ENCODE assay signal across 9 mouse cellular contexts in genomic region chr11:30158028-30158700, GRCm38 (mm10).
A peak's percentile ranks its signal among the peaks of the same experiment; 100 is the strongest.
DNase-seq lines count a peak whose midpoint lies in the region; ATAC-seq lines count a peak whose summit lies in the region.
"Had no signal": no experiment of that assay in that cellular context is flagged by ENCODE, and none has a peak within 500 bp of the region (broad histone marks: within the 10 kb centered on the region; RNA-seq: fewer than 3 reads in every experiment).

No protein-coding gene starts in this region.

- no peaks in the 10 kb centered on the region for H3K9me3 ChIP-seq in midbrain, embryonic 16.5 days (replicated peaks; ENCODE audit: control insufficient read depth, low read length, poor library complexity, severe bottlenecking)
- no peaks in the 10 kb centered on the region for H3K9me3 ChIP-seq in midbrain, embryonic 15.5 days
- H3K9me3 ChIP-seq in heart, embryonic 14.5 days (ENCODE audit: control insufficient read depth, low read length): no peaks in the 10 kb centered on the region
- H3K9me3 ChIP-seq: lung, embryonic 15.5 days had no signal

- no peak overlapping the region for H3K9ac ChIP-seq in midbrain, embryonic 16.5 days (ENCODE audit: low read depth, low read length)
- no peak overlapping the region for H3K9ac ChIP-seq in midbrain, embryonic 15.5 days
- H3K9ac ChIP-seq in heart, embryonic 14.5 days (ENCODE audit: low read length): peak overlapping the region; percentile 35; the same call in 1 of the 2 replicates
- H3K9ac ChIP-seq: lung, embryonic 15.5 days had no signal

- peaks cover 10% of the 10 kb centered on the region for H3K4me1 ChIP-seq in midbrain, embryonic 16.5 days (ENCODE audit: control insufficient read depth, insufficient read depth, low read length)
- H3K4me1 ChIP-seq in midbrain, embryonic 15.5 days: peaks cover 14% of the 10 kb centered on the region
- H3K4me1 ChIP-seq in heart, embryonic 14.5 days (ENCODE audit: control insufficient read depth in 2 of 2, insufficient read depth in 2 of 2, low read length in 2 of 2): peaks cover 44 to 92% of the 10 kb centered on the region in 2 experiments

- no peak overlapping the region for H3K4me2 ChIP-seq in midbrain, embryonic 16.5 days (ENCODE audit: low read length)
- H3K4me2 ChIP-seq in midbrain, embryonic 15.5 days: no peak overlapping the region
- peak overlapping the region; percentile 28 for H3K4me2 ChIP-seq in heart, embryonic 14.5 days (ENCODE audit: low read length)
- H3K4me2 ChIP-seq: lung, embryonic 15.5 days had no signal

- peaks cover 8% of the 10 kb centered on the region; the same call in 1 of the 2 replicates for H3K36me3 ChIP-seq in midbrain, embryonic 16.5 days (ENCODE audit: control insufficient read depth, insufficient read depth, low read length)
- H3K36me3 ChIP-seq in midbrain, embryonic 15.5 days (replicated peaks): peaks cover 5% of the 10 kb centered on the region
- peaks cover 56% of the 10 kb centered on the region for H3K36me3 ChIP-seq in heart, embryonic 14.5 days (ENCODE audit: control insufficient read depth, insufficient read depth, low read length)

- peak; percentile 74 for DNase-seq in cerebellum, adult 8-10 months
- peak; percentile 53 for DNase-seq in retina, embryonic 14.5 days (ENCODE audit: low spot score)
- DNase-seq in thymus, postnatal 4 days: no peak
- no peak for DNase-seq in frontal cortex, postnatal 36 days (ENCODE audit: low spot score in 2 of 2)
- DNase-seq: kidney, adult 18-20 months had no signal

- WGBS in midbrain, embryonic 16.5 days: 49% methylated on average over 8 of the region's 8 CpGs
- WGBS in midbrain, embryonic 15.5 days: 42% methylated on average over 8 of the region's 8 CpGs
- 13% methylated on average over 8 of the region's 8 CpGs for WGBS in heart, embryonic 14.5 days

- ATAC-seq in midbrain, embryonic 16.5 days: 0 out of 2 replicates have a peak, but pooled peaks have one; percentile 15
- no peak for ATAC-seq in midbrain, embryonic 15.5 days (replicated peaks)
- no peak; the same call in 1 of the 2 replicates for ATAC-seq in heart, embryonic 14.5 days (ENCODE audit: insufficient number of reproducible peaks, insufficient read depth, low FRiP score, low read depth)

- H3K27me3 ChIP-seq in midbrain, embryonic 16.5 days (ENCODE audit: control insufficient read depth, insufficient read depth, low read depth, low read length): no peaks in the 10 kb centered on the region
- H3K27me3 ChIP-seq in midbrain, embryonic 15.5 days (replicated peaks): no peaks in the 10 kb centered on the region
- no peaks in the 10 kb centered on the region for H3K27me3 ChIP-seq in heart, embryonic 14.5 days (ENCODE audit: control insufficient read depth, insufficient read depth, low read length)
- H3K27me3 ChIP-seq: lung, embryonic 15.5 days had no signal

- no peak overlapping the region for H3K27ac ChIP-seq in midbrain, embryonic 16.5 days (ENCODE audit: low read length)
- H3K27ac ChIP-seq in midbrain, embryonic 15.5 days: no peak overlapping the region
- H3K27ac ChIP-seq in heart, embryonic 14.5 days (replicated peaks in 1 of 2; ENCODE audit: control insufficient read depth in 1 of 2, insufficient read depth in 1 of 2, low read depth in 2 of 2, low read length in 2 of 2): peak overlapping the region; percentile 79 to 89
- H3K27ac ChIP-seq: lung, embryonic 15.5 days had no signal

- no peak overlapping the region for H3K4me3 ChIP-seq in midbrain, embryonic 16.5 days (ENCODE audit: low read depth, low read length)
- H3K4me3 ChIP-seq in midbrain, embryonic 15.5 days: no peak overlapping the region
- H3K4me3 ChIP-seq in heart, embryonic 14.5 days (ENCODE audit: control insufficient read depth in 1 of 2, insufficient read depth in 1 of 2, low read depth in 1 of 2, low read length in 2 of 2): no peak overlapping the region
- H3K4me3 ChIP-seq: lung, embryonic 15.5 days had no signal

Comparison
In these comparisons a context has a peak if more than half of its experiments do, and no peak if none do; other contexts are left out.
1. H3K27ac ChIP-seq: peak in heart, embryonic 14.5 days (2 of 2); none in midbrain, embryonic 16.5 days (single experiment) and midbrain, embryonic 15.5 days (single experiment).
2. DNase-seq: peak in cerebellum, adult 8-10 months (single experiment) and retina, embryonic 14.5 days (single experiment); none in thymus, postnatal 4 days (single experiment) and frontal cortex, postnatal 36 days (0 of 2).